Mouse (Mus musculus): Measurements from ENCODE around the gene Stac2.

DNA sequence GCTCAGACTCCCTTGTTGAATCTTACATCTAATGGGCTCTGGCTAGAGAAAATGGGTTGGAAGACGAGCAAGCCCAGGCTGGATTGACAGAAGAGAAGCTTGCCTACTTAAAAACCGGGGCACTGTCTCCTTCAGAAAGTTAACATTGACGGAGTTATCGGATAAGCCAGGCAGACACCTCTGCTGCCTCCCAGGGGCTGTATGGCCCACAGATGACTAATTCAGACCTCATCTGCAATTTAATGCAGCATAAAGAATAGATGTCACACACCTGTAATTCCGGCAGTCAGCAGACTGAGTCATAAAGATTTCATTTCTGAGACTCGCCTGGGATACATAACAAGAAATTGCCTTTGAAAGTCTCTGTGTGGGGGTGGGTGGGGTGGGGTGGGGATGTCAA, 27.2 kb upstream of the Stac2 start:
- TF ChIP-seq CTCF (IDR thresholded peaks at IDR 0.05; ENCODE audit: control insufficient read depth, insufficient read depth, insufficient replicate concordance, low read depth, low read length) (no peak), POLR2A (IDR thresholded peaks at IDR 0.05; ENCODE audit: control insufficient read depth, low read depth, low read length) (no peak)
